ENCODE assay signal across 10 mouse cellular contexts in the genomic region with DNA sequence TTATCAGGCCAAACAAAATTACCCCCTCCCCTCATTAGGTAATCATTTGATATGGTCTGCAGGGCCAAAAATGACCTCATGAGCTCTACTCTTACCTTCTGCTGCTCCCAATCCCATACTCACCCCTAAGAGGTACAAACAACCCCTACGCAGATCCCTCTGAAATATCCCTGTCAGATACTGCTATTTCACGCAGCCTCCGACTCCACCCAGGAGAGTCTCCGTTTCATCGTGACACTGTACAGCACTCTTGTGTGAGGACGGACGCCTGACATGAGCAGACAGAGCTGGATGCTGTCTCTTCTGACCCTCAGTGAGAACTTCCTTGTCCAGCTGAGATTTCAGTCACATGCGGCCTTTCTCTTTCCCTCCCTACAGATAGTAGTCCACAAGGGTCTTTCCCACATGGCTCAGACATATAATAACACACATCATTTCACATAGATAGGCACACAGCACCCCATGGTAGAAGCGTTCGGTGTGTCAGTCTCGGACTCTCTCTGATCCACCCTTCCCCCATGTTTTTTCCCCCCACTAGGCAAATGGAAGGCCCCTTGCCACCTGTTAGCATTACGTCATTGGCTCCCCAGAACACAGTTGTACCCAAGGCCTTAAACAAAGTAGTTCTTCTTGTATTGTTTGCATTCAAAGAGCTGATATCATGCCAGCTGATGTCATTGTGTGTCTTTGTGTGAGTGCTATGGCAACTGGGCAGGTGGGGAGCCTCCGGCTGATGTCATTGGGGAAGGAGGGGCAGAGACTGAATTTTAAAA. TPM values are rescaled to one million over a fixed set of nuclear protein-coding genes. Genes with fewer than 3 reads are reported as not detected.
A peak's percentile ranks its signal among the peaks of the same experiment; 100 is the strongest.
DNase-seq lines count a peak whose midpoint lies in the region; ATAC-seq and TF ChIP-seq lines count a peak whose summit lies in the region.
"Had no signal": no experiment of that assay in that cellular context is flagged by ENCODE, and none has a peak within 500 bp of the region (broad histone marks: within the 10 kb centered on the region; RNA-seq: fewer than 3 reads in every experiment).

No protein-coding gene starts in this region.

- no peaks in the 10 kb centered on the region for H3K27me3 ChIP-seq in heart, postnatal 0 days (ENCODE audit: control insufficient read depth, insufficient read depth, low read length)
- H3K27me3 ChIP-seq in forebrain, embryonic 14.5 days (replicated peaks; ENCODE audit: control insufficient read depth, insufficient read depth, low read length), result no peaks in the 10 kb centered on the region
- no peaks in the 10 kb centered on the region for H3K27me3 ChIP-seq in midbrain, embryonic 12.5 days
- H3K27me3 ChIP-seq: limb, embryonic 12.5 days had no signal

- no peaks in the 10 kb centered on the region for H3K9me3 ChIP-seq in heart, postnatal 0 days (replicated peaks; ENCODE audit: control insufficient read depth, low read length)
- no peaks in the 10 kb centered on the region for H3K9me3 ChIP-seq in forebrain, embryonic 14.5 days (replicated peaks; ENCODE audit: control insufficient read depth, low read length)
- no peaks in the 10 kb centered on the region for H3K9me3 ChIP-seq in midbrain, embryonic 12.5 days
- H3K9me3 ChIP-seq: limb, embryonic 12.5 days had no signal

- no peak for TF ChIP-seq EP300 in heart, postnatal 0 days (IDR thresholded peaks at IDR 0.05; ENCODE audit: low read depth)

- ATAC-seq in heart, postnatal 0 days (ENCODE audit: insufficient read depth, low read depth), result no peak
- peak; percentile 90 for ATAC-seq in forebrain, embryonic 14.5 days
- ATAC-seq in midbrain, embryonic 12.5 days (ENCODE audit: low FRiP score, low read depth), result peak; percentile 90
- ATAC-seq in megakaryocyte-erythroid progenitor cell, adult 5-6 weeks (replicated peaks; ENCODE audit: low FRiP score, low TSS enrichment, poor library complexity, severe bottlenecking), result no peak
- ATAC-seq in megakaryocyte progenitor cell, adult 5-6 weeks (replicated peaks; ENCODE audit: poor library complexity), result no peak

- peak; percentile 9 for DNase-seq in heart, postnatal 0 days (ENCODE audit: low spot score)
- DNase-seq in heart, adult 9 months (ENCODE audit: low spot score in 2 of 2), result no peak
- DNase-seq in Muller cell, postnatal 12 days (ENCODE audit: inconsistent ontology term), result peak; percentile 84
- DNase-seq in forebrain, embryonic 14.5 days (ENCODE audit: low spot score), result peak; percentile 93
- DNase-seq in thymus, postnatal 25 days, result no peak
- DNase-seq: gastrocnemius, postnatal 14 days had no signal

- H3K27ac ChIP-seq in heart, postnatal 0 days (ENCODE audit: low read depth), result peak overlapping the region; percentile 34; the same call in 1 of the 2 replicates
- peak overlapping the region; percentile 86 for H3K27ac ChIP-seq in forebrain, embryonic 14.5 days (ENCODE audit: low read depth, low read length)
- peak overlapping the region; percentile 81 for H3K27ac ChIP-seq in midbrain, embryonic 12.5 days (replicated peaks)
- H3K27ac ChIP-seq: limb, embryonic 12.5 days had no signal

- no peak overlapping the region for H3K4me2 ChIP-seq in heart, postnatal 0 days (ENCODE audit: low read depth, low read length)
- H3K4me2 ChIP-seq in forebrain, embryonic 14.5 days (ENCODE audit: low read length), result peak overlapping the region; percentile 30; the same call in 1 of the 2 replicates
- peak overlapping the region; percentile 15; the same call in 1 of the 2 replicates for H3K4me2 ChIP-seq in midbrain, embryonic 12.5 days (replicated peaks)
- H3K4me2 ChIP-seq: limb, embryonic 12.5 days had no signal

- no peak for TF ChIP-seq CTCF in heart, postnatal 0 days (IDR thresholded peaks at IDR 0.05; ENCODE audit: low read depth)

- H3K9ac ChIP-seq in heart, postnatal 0 days (replicated peaks; ENCODE audit: low read depth, low read length), result no peak overlapping the region
- peak overlapping the region; percentile 26; the same call in 1 of the 2 replicates for H3K9ac ChIP-seq in forebrain, embryonic 14.5 days (ENCODE audit: low read length)
- H3K9ac ChIP-seq in midbrain, embryonic 12.5 days (replicated peaks), result 0 out of 2 replicates have a peak overlapping the region, but pooled peaks have one; percentile 11
- H3K9ac ChIP-seq: limb, embryonic 12.5 days had no signal

- H3K36me3 ChIP-seq in heart, postnatal 0 days (replicated peaks; ENCODE audit: control insufficient read depth, insufficient read depth, low read length), result peaks cover 17% of the 10 kb centered on the region
- peaks cover 9% of the 10 kb centered on the region; the same call in 1 of the 2 replicates for H3K36me3 ChIP-seq in forebrain, embryonic 14.5 days (ENCODE audit: control insufficient read depth, insufficient read depth, low read length)
- peaks cover 16% of the 10 kb centered on the region for H3K36me3 ChIP-seq in midbrain, embryonic 12.5 days

- H3K4me1 ChIP-seq in heart, postnatal 0 days (ENCODE audit: control insufficient read depth, insufficient read depth), result peaks cover 27% of the 10 kb centered on the region
- peaks cover 20% of the 10 kb centered on the region for H3K4me1 ChIP-seq in forebrain, embryonic 14.5 days (ENCODE audit: control insufficient read depth, insufficient read depth, low read length)
- peaks cover 32% of the 10 kb centered on the region for H3K4me1 ChIP-seq in midbrain, embryonic 12.5 days
- H3K4me1 ChIP-seq: limb, embryonic 12.5 days had no signal

- no peak overlapping the region for H3K4me3 ChIP-seq in heart, postnatal 0 days (ENCODE audit: low read depth, low read length)
- no peak overlapping the region for H3K4me3 ChIP-seq in forebrain, embryonic 14.5 days (ENCODE audit: low read depth, low read length)
- no peak overlapping the region for H3K4me3 ChIP-seq in midbrain, embryonic 12.5 days
- H3K4me3 ChIP-seq: limb, embryonic 12.5 days had no signal

- 72% methylated on average over 13 of the region's 13 CpGs for WGBS in heart, postnatal 0 days
- WGBS in forebrain, embryonic 14.5 days, result 23% methylated on average over 13 of the region's 13 CpGs
- 65% methylated on average over 13 of the region's 13 CpGs for WGBS in midbrain, embryonic 12.5 days

RNA-seq across cellular contexts. Expression of a gene that starts 31.7 kb away (rescaled TPM):
- total RNA-seq in heart, postnatal 0 days (2014; rRNA removed; ENCODE audit: low replicate concordance), result not detected in 2 replicates
- 2.2 and 3.0 TPM in 2 replicates for polyA plus RNA-seq in heart, postnatal 0 days (2015; fragmentation: Nextera tagmentation; extraction: Ambion mirVana)
- polyA plus RNA-seq in forebrain, embryonic 14.5 days (2014; fragmentation: Nextera tagmentation; extraction: Ambion mirVana), result 0.38 and 0.72 TPM in 2 replicates
- polyA plus RNA-seq in midbrain, embryonic 12.5 days (2016; fragmentation: Nextera tagmentation; extraction: Ambion mirVana), result 1.7 and 2.8 TPM in 2 replicates
- 0.40 TPM in 1 of 2 replicates, not detected in the other for total RNA-seq in megakaryocyte-erythroid progenitor cell, adult 5-6 weeks (2014; fragmentation: Nextera tagmentation)
- total RNA-seq in megakaryocyte-erythroid progenitor cell, adult 5-6 weeks (2017), result 0.50 TPM in 1 of 2 replicates, not detected in the other
- total RNA-seq in megakaryocyte progenitor cell, adult 5-6 weeks (2015), result 0.89 and 1.2 TPM in 2 replicates
- 1.1 and 2.1 TPM in 2 replicates for total RNA-seq in megakaryocyte progenitor cell, adult 5-6 weeks (2017)

RNA-seq across cellular contexts. Expression of a gene that starts 52.7 kb away (rescaled TPM):
- total RNA-seq in heart, postnatal 0 days (2014; rRNA removed; ENCODE audit: low replicate concordance), result 13.4 and 31.1 TPM in 2 replicates
- 7.7 and 8.6 TPM in 2 replicates for polyA plus RNA-seq in heart, postnatal 0 days (2015; fragmentation: Nextera tagmentation; extraction: Ambion mirVana)
- polyA plus RNA-seq in forebrain, embryonic 14.5 days (2014; fragmentation: Nextera tagmentation; extraction: Ambion mirVana), result 6.2 and 7.2 TPM in 2 replicates
- 9.0 and 10.3 TPM in 2 replicates for polyA plus RNA-seq in midbrain, embryonic 12.5 days (2016; fragmentation: Nextera tagmentation; extraction: Ambion mirVana)
- total RNA-seq in megakaryocyte-erythroid progenitor cell, adult 5-6 weeks (2014; fragmentation: Nextera tagmentation), result 3.4 and 5.2 TPM in 2 replicates
- 1.2 and 10.1 TPM in 2 replicates for total RNA-seq in megakaryocyte-erythroid progenitor cell, adult 5-6 weeks (2017)
- 1.7 and 2.0 TPM in 2 replicates for total RNA-seq in megakaryocyte progenitor cell, adult 5-6 weeks (2015)
- 0.74 and 1.9 TPM in 2 replicates for total RNA-seq in megakaryocyte progenitor cell, adult 5-6 weeks (2017)

Comparison
In these comparisons a context has a peak if more than half of its experiments do, and no peak if none do; other contexts are left out.
1. DNase-seq: peak in heart, postnatal 0 days (single experiment), Muller cell, postnatal 12 days (single experiment) and forebrain, embryonic 14.5 days (single experiment); none in heart, adult 9 months (0 of 2) and thymus, postnatal 25 days (single experiment).
2. ATAC-seq: peak in forebrain, embryonic 14.5 days (single experiment) and midbrain, embryonic 12.5 days (single experiment); none in heart, postnatal 0 days (single experiment), megakaryocyte-erythroid progenitor cell, adult 5-6 weeks (single experiment) and megakaryocyte progenitor cell, adult 5-6 weeks (single experiment).
3. H3K27ac ChIP-seq: peak in every context shown above with its lines; median percentile 86 in forebrain, embryonic 14.5 days; 81 in midbrain, embryonic 12.5 days; 34 in heart, postnatal 0 days.